Mouse (Mus musculus): ENCODE results near the gene Ces1e. TPM values are rescaled to one million over a fixed set of nuclear protein-coding genes. Genes with fewer than 3 reads are reported as not detected.

Gene Ces1e
- total and polyA plus RNA-seq, 2 experiments from 2014 or later: 0.60 TPM; not detected in 1

GRCm38 (mm10) chr8:93174554-93174953, 54.9 kb downstream of the Ces1e start:
- Histone ChIP-seq H3K36me3 (replicated peaks; ENCODE audit: control insufficient read depth, insufficient read depth, low read length) (no peaks in the 10 kb centered on the region), H3K4me3 (ENCODE audit: low read depth, low read length) (no peak overlapping the region), H3K9me3 (replicated peaks; ENCODE audit: control insufficient read depth, low read length) (no peaks in the 10 kb centered on the region), H3K27me3 (ENCODE audit: control insufficient read depth, insufficient read depth, low read length) (no peaks in the 10 kb centered on the region), H3K4me2 (ENCODE audit: low read depth, low read length) (no peak overlapping the region), H3K27ac (ENCODE audit: low read depth) (no peak overlapping the region), H3K4me1 (ENCODE audit: control insufficient read depth, insufficient read depth) (peaks cover 10% of the 10 kb centered on the region), H3K9ac (replicated peaks; ENCODE audit: low read depth, low read length) (no peak overlapping the region)
- DNase-seq (ENCODE audit: low spot score) (no peak), ATAC-seq (ENCODE audit: insufficient read depth, low read depth) (no peak)
- WGBS: 52% methylated on average over 2 of the region's 2 CpGs
- TF ChIP-seq CTCF (IDR thresholded peaks at IDR 0.05; ENCODE audit: low read depth) (no peak), EP300 (IDR thresholded peaks at IDR 0.05; ENCODE audit: low read depth) (no peak)

- H3K36me3 ChIP-seq (replicated peaks; ENCODE audit: control insufficient read depth, insufficient read depth, low read length): no peaks in the 10 kb centered on the region
- no peak overlapping the region for H3K4me3 ChIP-seq (ENCODE audit: low read depth, low read length)
- H3K9me3 ChIP-seq (replicated peaks; ENCODE audit: control insufficient read depth, low read length): no peaks in the 10 kb centered on the region
- H3K27me3 ChIP-seq (ENCODE audit: control insufficient read depth, insufficient read depth, low read length): no peaks in the 10 kb centered on the region
- H3K9ac ChIP-seq (replicated peaks; ENCODE audit: low read depth, low read length): no peak overlapping the region
- TF ChIP-seq EP300 (IDR thresholded peaks at IDR 0.05; ENCODE audit: low read depth) (no peak), CTCF (IDR thresholded peaks at IDR 0.05; ENCODE audit: low read depth) (no peak)
- H3K4me1 ChIP-seq (ENCODE audit: control insufficient read depth, insufficient read depth): peaks cover 10% of the 10 kb centered on the region
- H3K4me2 ChIP-seq (ENCODE audit: low read depth, low read length): no peak overlapping the region
- WGBS: 21% methylated on average over 1 of the region's 1 CpGs
- H3K27ac ChIP-seq (ENCODE audit: low read depth): no peak overlapping the region
- peak; percentile 11 for DNase-seq (ENCODE audit: low spot score)
- ATAC-seq (ENCODE audit: insufficient read depth, low read depth): peak; percentile 24; the same call in 1 of the 2 replicates
These were observed 57.4 kb downstream of the Ces1e start for GRCm38 (mm10) chr8:93171846-93172590.

- no peaks in the 10 kb centered on the region for H3K36me3 ChIP-seq (replicated peaks; ENCODE audit: control insufficient read depth, insufficient read depth, low read length)
- H3K4me3 ChIP-seq (ENCODE audit: low read depth, low read length): no peak overlapping the region
- TF ChIP-seq EP300 (IDR thresholded peaks at IDR 0.05; ENCODE audit: low read depth) (no peak), CTCF (IDR thresholded peaks at IDR 0.05; ENCODE audit: low read depth) (no peak)
- ATAC-seq (ENCODE audit: insufficient read depth, low read depth): no peak
- WGBS: 79% methylated on average over 1 of the region's 1 CpGs
- no peaks in the 10 kb centered on the region for H3K27me3 ChIP-seq (ENCODE audit: control insufficient read depth, insufficient read depth, low read length)
- DNase-seq (ENCODE audit: low spot score): no peak
- H3K9me3 ChIP-seq (replicated peaks; ENCODE audit: control insufficient read depth, low read length): no peaks in the 10 kb centered on the region
- H3K9ac ChIP-seq (replicated peaks; ENCODE audit: low read depth, low read length): no peak overlapping the region
- no peaks in the 10 kb centered on the region for H3K4me1 ChIP-seq (ENCODE audit: control insufficient read depth, insufficient read depth)
- H3K27ac ChIP-seq (ENCODE audit: low read depth): no peak overlapping the region
- no peak overlapping the region for H3K4me2 ChIP-seq (ENCODE audit: low read depth, low read length)
These were observed 66.1 kb downstream of the Ces1e start for GRCm38 (mm10) chr8:93163363-93163762.

GRCm38 (mm10) chr8:93151401-93151800, 78.0 kb downstream of the Ces1e start:
- Histone ChIP-seq H3K9ac (replicated peaks; ENCODE audit: low read depth, low read length) (no peak overlapping the region), H3K4me2 (ENCODE audit: low read depth, low read length) (no peak overlapping the region), H3K27me3 (ENCODE audit: control insufficient read depth, insufficient read depth, low read length) (no peaks in the 10 kb centered on the region), H3K36me3 (replicated peaks; ENCODE audit: control insufficient read depth, insufficient read depth, low read length) (no peaks in the 10 kb centered on the region), H3K4me3 (ENCODE audit: low read depth, low read length) (no peak overlapping the region), H3K9me3 (replicated peaks; ENCODE audit: control insufficient read depth, low read length) (no peaks in the 10 kb centered on the region), H3K4me1 (ENCODE audit: control insufficient read depth, insufficient read depth) (no peaks in the 10 kb centered on the region), H3K27ac (ENCODE audit: low read depth) (no peak overlapping the region)
- no peak for TF ChIP-seq CTCF (IDR thresholded peaks at IDR 0.05; ENCODE audit: low read depth)
- TF ChIP-seq EP300 (IDR thresholded peaks at IDR 0.05; ENCODE audit: low read depth): no peak
- 93% methylated on average over 1 of the region's 1 CpGs for WGBS
- ATAC-seq (ENCODE audit: insufficient read depth, low read depth): no peak
- no peak for DNase-seq (ENCODE audit: low spot score)

Other genes with a start within 250 kb of the Ces1e start
- gene Ces1a, start 181.4 kb downstream of the Ces1e start, total RNA-seq (2014; rRNA removed; ENCODE audit: low replicate concordance): not detected in 2 replicates
- gene Ces1a, start 181.4 kb downstream of the Ces1e start, polyA plus RNA-seq (2015; fragmentation: Nextera tagmentation; extraction: Ambion mirVana): not detected in 2 replicates
- not detected in 2 replicates for gene Ces1b, start 149.6 kb downstream of the Ces1e start, total RNA-seq (2014; rRNA removed; ENCODE audit: low replicate concordance)
- not detected in 2 replicates for gene Ces1b, start 149.6 kb downstream of the Ces1e start, polyA plus RNA-seq (2015; fragmentation: Nextera tagmentation; extraction: Ambion mirVana)
- gene Ces1c, start 98.3 kb downstream of the Ces1e start, total RNA-seq (2014; rRNA removed; ENCODE audit: low replicate concordance): not detected in 2 replicates
- gene Ces1c, start 98.3 kb downstream of the Ces1e start, polyA plus RNA-seq (2015; fragmentation: Nextera tagmentation; extraction: Ambion mirVana): not detected in 2 replicates
- 0.50 TPM in 1 of 2 replicates, not detected in the other for gene Ces1d, start 31.8 kb downstream of the Ces1e start, total RNA-seq (2014; rRNA removed; ENCODE audit: low replicate concordance)
- gene Ces1d, start 31.8 kb downstream of the Ces1e start, polyA plus RNA-seq (2015; fragmentation: Nextera tagmentation; extraction: Ambion mirVana): 1.5 and 2.1 TPM in 2 replicates
- not detected in 2 replicates for gene Ces1f, start 50.1 kb upstream of the Ces1e start, total RNA-seq (2014; rRNA removed; ENCODE audit: low replicate concordance)
- 0.11 TPM in 1 of 2 replicates, not detected in the other for gene Ces1f, start 50.1 kb upstream of the Ces1e start, polyA plus RNA-seq (2015; fragmentation: Nextera tagmentation; extraction: Ambion mirVana)
- not detected in 2 replicates for gene Ces1g, start 107.7 kb upstream of the Ces1e start, total RNA-seq (2014; rRNA removed; ENCODE audit: low replicate concordance)
- gene Ces1g, start 107.7 kb upstream of the Ces1e start, polyA plus RNA-seq (2015; fragmentation: Nextera tagmentation; extraction: Ambion mirVana): not detected in 2 replicates
- not detected in 2 replicates for gene Ces1h, start 150.1 kb upstream of the Ces1e start, total RNA-seq (2014; rRNA removed; ENCODE audit: low replicate concordance)
- gene Ces1h, start 150.1 kb upstream of the Ces1e start, polyA plus RNA-seq (2015; fragmentation: Nextera tagmentation; extraction: Ambion mirVana): not detected in 2 replicates